Mouse (Mus musculus) embryonic stem cell, embryonic (primary cell): ENCODE data around the gene Dirc2.

Experiments used
- CTCF ChIA-PET, 4 experiments: fragments of 300-600 bp in 2 of 4; fragments of 350-600 bp in 2 of 4; sonication (Branson Sonifier 250); formaldehyde crosslinking; loops; one replicate each; lab custom pipeline; 2022; ENCODE audit warnings: inconsistent platforms in 2 of 4; lab: Charles Lee
- POLR2A ChIA-PET, 4 experiments: fragments of 300-600 bp in 2 of 4; fragments of 350-600 bp in 2 of 4; sonication (Branson Sonifier 250); formaldehyde crosslinking; loops; one replicate each; lab custom pipeline; 2022; ENCODE audit warnings: antibody characterized with exemption in 4 of 4, inconsistent platforms in 1 of 4; lab: Charles Lee

Gene Dirc2

GRCm38 (mm10) chr16:35782451-35783206, 13.5 kb upstream of the Dirc2 start:
- CTCF ChIA-PET: interaction anchor here in 3 of 4 experiments (0.5 to 0.9 kb wide), 3 partner anchors 56 to 1063 kb away, joined by 3 read pairs; no protein-coding TSS in a partner anchor
- POLR2A ChIA-PET: interaction anchor here (0.6 to 6.2 kb wide), 22 partner anchors 9 to 195 kb away, joined by 3 to 90 read pairs (median 4); partner anchors contain the start of genes Dirc2 (in 3 of the 4) and Hspbap1 (in 3 of the 4)

- ChIA-PET POLR2A (interaction anchor here in 2 of 4 experiments (1.0 to 6.2 kb wide), 10 partner anchors 8 to 36 kb away, joined by 3 to 90 read pairs (median 10); partner anchors contain the start of genes Hspbap1 (in 2 of the 2) and Dirc2 (in 1 of the 2)), CTCF (no interaction called here)
Measured at GRCm38 (mm10) chr16:35781651-35782050, 12.5 kb upstream of the Dirc2 start.

- ChIA-PET CTCF (no interaction called here), POLR2A (interaction anchor here in 2 of 4 experiments (1.0 to 6.2 kb wide), 7 partner anchors 8 to 22 kb away, joined by 3 to 90 read pairs (median 11); partner anchors contain the start of genes Dirc2 (in 1 of the 2) and Hspbap1 (in 1 of the 2))
Measured at GRCm38 (mm10) chr16:35781096-35781495, 11.9 kb upstream of the Dirc2 start.

GRCm38 (mm10) chr16:35779681-35780080, 10.5 kb upstream of the Dirc2 start:
- ChIA-PET POLR2A (interaction anchor here in 1 of 4 experiments (0.6 to 12.6 kb wide), 4 partner anchors 10 to 195 kb away, joined by 3 to 125 read pairs (median 4); partner anchors contain the start of genes Dirc2 and Hspbap1), CTCF (interaction anchor here in 1 of 4 experiments (1.0 kb wide), 1 partner anchor 82 kb away, joined by 3 read pairs; no protein-coding TSS in a partner anchor)

- POLR2A ChIA-PET: interaction anchor here in 2 of 4 experiments (0.7 to 12.6 kb wide), 14 partner anchors 8 to 414 kb away, joined by 3 to 125 read pairs (median 4); partner anchors contain the start of genes Hspbap1 (in 2 of the 2), Dirc2 (in 1 of the 2) and Sec22a (in 1 of the 2)
- CTCF ChIA-PET: interaction anchor here in 2 of 4 experiments (0.5 to 1.2 kb wide), 3 partner anchors 39 to 660 kb away, joined by 3 to 5 read pairs (median 3); no protein-coding TSS in a partner anchor
Measured at GRCm38 (mm10) chr16:35777768-35778167, 8.6 kb upstream of the Dirc2 start.

- POLR2A ChIA-PET: interaction anchor here in 2 of 4 experiments (0.7 to 12.6 kb wide), 8 partner anchors 7 to 693 kb away, joined by 3 to 125 read pairs (median 4); no protein-coding TSS in a partner anchor
- CTCF ChIA-PET: no interaction called here
Measured at GRCm38 (mm10) chr16:35776737-35777136, 7.6 kb upstream of the Dirc2 start.

GRCm38 (mm10) chr16:35775835-35776234, 6.7 kb upstream of the Dirc2 start:
- CTCF ChIA-PET: no interaction called here
- POLR2A ChIA-PET: interaction anchor here in 2 of 4 experiments (0.7 to 12.6 kb wide), 7 partner anchors 8 to 694 kb away, joined by 3 to 125 read pairs (median 4); no protein-coding TSS in a partner anchor

GRCm38 (mm10) chr16:35772598-35772997, 3.4 kb upstream of the Dirc2 start:
- ChIA-PET POLR2A (interaction anchor here in 3 of 4 experiments (0.6 to 12.6 kb wide), 43 partner anchors 9 to 409 kb away, joined by 3 to 125 read pairs (median 5); partner anchors contain the start of genes Ccdc58 (in 1 of the 3), Fam162a (in 1 of the 3), Parp14 (in 1 of the 3) and Sec22a (in 1 of the 3)), CTCF (interaction anchor here in 1 of 4 experiments (0.7 kb wide), 1 partner anchor 39 kb away, joined by 4 read pairs; no protein-coding TSS in a partner anchor)

- POLR2A ChIA-PET: interaction anchor here in 2 of 4 experiments (0.8 to 12.6 kb wide), 8 partner anchors 11 to 408 kb away, joined by 3 to 125 read pairs (median 14); partner anchors contain the start of gene Sec22a (in 1 of the 2)
- CTCF ChIA-PET: no interaction called here
Measured at GRCm38 (mm10) chr16:35771606-35772005, 2.5 kb upstream of the Dirc2 start.

GRCm38 (mm10) chr16:35771141-35771540, 2.0 kb upstream of the Dirc2 start:
- POLR2A ChIA-PET: interaction anchor here in 2 of 4 experiments (0.8 to 12.6 kb wide), 10 partner anchors 11 to 212 kb away, joined by 3 to 125 read pairs (median 4); no protein-coding TSS in a partner anchor
- CTCF ChIA-PET: no interaction called here

- ChIA-PET CTCF (no interaction called here), POLR2A (interaction anchor here (0.5 to 12.6 kb wide), 37 partner anchors 8 to 213 kb away, joined by 3 to 125 read pairs (median 3); no protein-coding TSS in a partner anchor)
Measured at GRCm38 (mm10) chr16:35769878-35770657, 912 bp upstream of the Dirc2 start, which contains the start of gene Hspbap1. TSS of gene Hspbap1 (plus strand) at chr16:35770375.

- CTCF ChIA-PET: no interaction called here
Measured at GRCm38 (mm10) chr16:35768469-35768784, 729 bp downstream of the Dirc2 start.

GRCm38 (mm10) chr16:35766366-35766765, 2.8 kb downstream of the Dirc2 start:
- ChIA-PET POLR2A (interaction anchor here in 3 of 4 experiments (0.8 to 1.5 kb wide), 8 partner anchors 8 to 226 kb away, joined by 3 to 7 read pairs (median 4); partner anchors contain the start of gene Sema5b (in 1 of the 3)), CTCF (interaction anchor here in 1 of 4 experiments (0.7 kb wide), 1 partner anchor 18 kb away, joined by 3 read pairs; no protein-coding TSS in a partner anchor)

More at GRCm38 (mm10) chr16:35768469-35768784, 729 bp downstream of the Dirc2 start:
- POLR2A ChIA-PET: interaction anchor here in 3 of 4 experiments (0.6 to 12.6 kb wide), 13 partner anchors 9 to 90 kb away, joined by 3 to 125 read pairs (median 4); no protein-coding TSS in a partner anchor

GRCm38 (mm10) chr16:35765449-35765848, 3.7 kb downstream of the Dirc2 start:
- ChIA-PET CTCF (no interaction called here), POLR2A (interaction anchor here in 2 of 4 experiments (0.7 to 1.6 kb wide), 6 partner anchors 9 to 174 kb away, joined by 3 to 7 read pairs (median 4); no protein-coding TSS in a partner anchor)

- ChIA-PET CTCF (no interaction called here), POLR2A (interaction anchor here in 1 of 4 experiments (1.0 to 2.0 kb wide), 6 partner anchors 12 to 175 kb away, joined by 3 to 7 read pairs (median 4); no protein-coding TSS in a partner anchor)
Measured at GRCm38 (mm10) chr16:35764941-35765340, 4.2 kb downstream of the Dirc2 start.

- ChIA-PET CTCF (interaction anchor here in 2 of 4 experiments (0.6 to 1.4 kb wide), 2 partner anchors 30 to 200 kb away, joined by 3 read pairs; no protein-coding TSS in a partner anchor), POLR2A (interaction anchor here in 2 of 4 experiments (0.6 to 3.2 kb wide), 14 partner anchors 9 to 154 kb away, joined by 3 to 9 read pairs (median 4); no protein-coding TSS in a partner anchor)
Measured at GRCm38 (mm10) chr16:35763590-35764296, 5.4 kb downstream of the Dirc2 start.
